Mouse (Mus musculus) liver, embryonic 14.5 days (tissue): ENCODE measurements around the gene Unk. TPM values are rescaled to one million over a fixed set of nuclear protein-coding genes. Genes with fewer than 3 reads are reported as not detected.

Source experiments
- ATAC-seq: fragments of 200-750 bp; cut with Nextera tagmentation; 2 replicates; pipeline ENCODE4 v1.8.0; 2017; ENCODE audit warnings: moderate number of reproducible peaks, mild to moderate bottlenecking, moderate library complexity; ENCODE audit not compliant: insufficient read depth
- DNase-seq, 3 experiments: peaks; one replicate each; pipeline ENCODE4 v3.0.0-alpha.2; 2012 to 2013; ENCODE audit warnings: low read depth in 3 of 3, low spot score in 3 of 3
- H3K27ac ChIP-seq: fragments of 300-500 bp; sonication (generic); 2 replicates; pipeline ENCODE4 v1.5.1; 2014; ENCODE audit warnings: moderate library complexity, mild to moderate bottlenecking, control low read depth, inconsistent platforms
- H3K27me3 ChIP-seq: fragments of 300-500 bp; sonication (generic); 2 replicates; pipeline ENCODE4 v1.6.1; 2014; ENCODE audit warnings: mild to moderate bottlenecking, low read length, moderate library complexity; ENCODE audit not compliant: control insufficient read depth, insufficient read depth
- H3K36me3 ChIP-seq: fragments of 300-500 bp; sonication (generic); replicated peaks from 2 replicates; pipeline ENCODE4 v1.6.1; 2014; ENCODE audit warnings: low read depth; ENCODE audit not compliant: control insufficient read depth, insufficient read depth
- H3K4me1 ChIP-seq, 2 experiments: fragments of 200-500 bp in 1 of 2; fragments of 300-500 bp in 1 of 2; sonication (generic) in 1 of 2; replicated peaks; 2 replicates each; pipeline ENCODE4 v1.6.1; 2012 to 2014; ENCODE audit warnings: antibody characterized with exemption in 1 of 2, inconsistent platforms in 1 of 2, low read length in 1 of 2; ENCODE audit not compliant: control insufficient read depth in 2 of 2, insufficient read depth in 2 of 2
- H3K4me2 ChIP-seq: fragments of 300-500 bp; sonication (generic); 2 replicates; pipeline ENCODE4 v1.6.1; 2014; ENCODE audit warnings: low read depth, mild to moderate bottlenecking, control low read depth, moderate library complexity
- H3K4me3 ChIP-seq, 2 experiments: fragments of 200-500 bp in 1 of 2; fragments of 300-500 bp in 1 of 2; sonication (generic) in 1 of 2; 2 replicates each; pipeline ENCODE4 v1.5.1; 2012 to 2014; ENCODE audit warnings: low read depth in 2 of 2, low read length in 2 of 2, mild to moderate bottlenecking in 2 of 2, control low read depth in 1 of 2, inconsistent platforms in 1 of 2, moderate library complexity in 1 of 2; ENCODE audit not compliant: insufficient read depth in 1 of 2
- H3K9ac ChIP-seq: fragments of 300-500 bp; sonication (generic); replicated peaks from 2 replicates; pipeline ENCODE4 v1.6.1; 2014; ENCODE audit warnings: mild to moderate bottlenecking, control low read depth, moderate library complexity
- H3K9me3 ChIP-seq: fragments of 300-500 bp; sonication (generic); 2 replicates; pipeline ENCODE4 v1.6.1; 2016; ENCODE audit warnings: low read length, mixed read lengths; ENCODE audit not compliant: control insufficient read depth
- CTCF ChIP-seq: IDR thresholded peaks from 2 replicates; pipeline ENCODE4 v1.5.1; 2016; ENCODE audit warnings: antibody characterized with exemption, low read depth, control low read depth
- EP300 ChIP-seq: IDR thresholded peaks from 2 replicates; pipeline ENCODE4 v1.6.1; 2016; ENCODE audit warnings: antibody characterized with exemption, low read depth
- WGBS: fragments of 180-500 bp; shearing (Covaris S2); extraction: QIAGEN DNeasy Blood & Tissue Kit; methylation state at CpG from one replicate; pipeline ENCODE4 v1.1.7; 2014; ENCODE audit not compliant: insufficient replicate concordance; 5-methylcytosine and 5-hydroxymethylcytosine counted together
- polyA plus RNA-seq, 2 experiments: library from polyadenylated mRNA; depleted of rRNA in 1 of 2; stranded (reverse) in 1 of 2; unstranded in 1 of 2; fragments of >200 nt; fragmentation: Nextera tagmentation in 1 of 2; extraction: Ambion mirVana in 1 of 2; gene quantifications; 2 replicates each; pipeline versions ENCODE4 v1.2.1 to v1.2.3; 2012 to 2014

Gene Unk
- polyA plus RNA-seq, 2 experiments = 6.4 to 12.1 TPM

- WGBS = 12% methylated on average over 7 of the region's 7 CpGs
- ATAC-seq = peak; percentile 49; the same call in 1 of the 2 replicates
- H3K9me3 ChIP-seq = no peaks in the 10 kb centered on the region
- DNase-seq = peak in 2 of 3 experiments; percentile 44 to 52
- peaks cover 33% of the 10 kb centered on the region in 2 experiments for H3K4me1 ChIP-seq
- H3K27ac ChIP-seq = peak overlapping the region; percentile 93
- H3K4me2 ChIP-seq = peak overlapping the region; percentile 95
- peak overlapping the region; percentile 55 to 75 for H3K4me3 ChIP-seq
- H3K27me3 ChIP-seq = no peaks in the 10 kb centered on the region
- no peak for TF ChIP-seq EP300
- TF ChIP-seq CTCF = no peak
- H3K36me3 ChIP-seq = peaks cover 31% of the 10 kb centered on the region
- peak overlapping the region; percentile 94 for H3K9ac ChIP-seq
These were observed 46.7 kb downstream of the Unk start for GRCm38 (mm10) chr11:116076836-116077235.

- H3K4me1 ChIP-seq = peaks cover 33% of the 10 kb centered on the region in 2 experiments
- H3K9ac ChIP-seq = peak within 1 kb of the TSS; percentile 94
- WGBS = 6% methylated on average over 22 of the region's 22 CpGs
- peaks cover 39% of the 10 kb centered on the region for H3K36me3 ChIP-seq
- H3K27ac ChIP-seq = peak within 1 kb of the TSS; percentile 93
- peak; percentile 88 for TF ChIP-seq CTCF
- no peak for TF ChIP-seq EP300
- peak within 1 kb of the TSS; percentile 95 for H3K4me2 ChIP-seq
- H3K4me3 ChIP-seq = peak within 1 kb of the TSS; percentile 55 to 75
- no peaks in the 10 kb centered on the region for H3K27me3 ChIP-seq
- ATAC-seq (peak; percentile 88), DNase-seq (peak; percentile 59 to 80 (median 73))
- no peaks in the 10 kb centered on the region for H3K9me3 ChIP-seq
These were observed 47.5 kb downstream of the Unk start, which contains the start of gene Unc13d for GRCm38 (mm10) chr11:116077446-116078204. TSS of gene Unc13d (minus strand) at chr11:116077961.

- TF ChIP-seq EP300 (no peak), CTCF (no peak)
- Histone ChIP-seq H3K27ac (peak overlapping the region; percentile 93), H3K4me1 (peaks cover 33% of the 10 kb centered on the region in 2 experiments), H3K9ac (peak overlapping the region; percentile 94), H3K9me3 (no peaks in the 10 kb centered on the region), H3K4me3 (peak overlapping the region; percentile 55 to 75), H3K4me2 (peak overlapping the region; percentile 95), H3K36me3 (peaks cover 43% of the 10 kb centered on the region), H3K27me3 (no peaks in the 10 kb centered on the region)
- peak; percentile 38 for ATAC-seq
- 2% methylated on average over 16 of the region's 16 CpGs for WGBS
- no peak for DNase-seq
These were observed 48.1 kb downstream of the Unk start for GRCm38 (mm10) chr11:116078221-116078620.

GRCm38 (mm10) chr11:116078676-116079320 lies 48.7 kb downstream of the Unk start:
- Histone ChIP-seq H3K27ac (peak overlapping the region; percentile 93), H3K4me3 (no peak overlapping the region), H3K27me3 (no peaks in the 10 kb centered on the region), H3K36me3 (peaks cover 48% of the 10 kb centered on the region), H3K4me1 (peaks cover 36% of the 10 kb centered on the region in 2 experiments), H3K4me2 (peak overlapping the region; percentile 95), H3K9me3 (no peaks in the 10 kb centered on the region), H3K9ac (peak overlapping the region; percentile 42)
- WGBS = 63% methylated on average over 10 of the region's 10 CpGs
- ATAC-seq (no peak), DNase-seq (no peak)
- no peak for TF ChIP-seq CTCF
- no peak for TF ChIP-seq EP300

- Histone ChIP-seq H3K4me1 (peaks cover 43% of the 10 kb centered on the region in 2 experiments), H3K9ac (no peak overlapping the region), H3K9me3 (no peaks in the 10 kb centered on the region), H3K4me2 (no peak overlapping the region), H3K36me3 (peaks cover 50% of the 10 kb centered on the region), H3K4me3 (no peak overlapping the region), H3K27me3 (no peaks in the 10 kb centered on the region), H3K27ac (peak overlapping the region; percentile 16; the same call in 1 of the 2 replicates)
- no peak for ATAC-seq
- no peak for TF ChIP-seq EP300
- no peak for TF ChIP-seq CTCF
- DNase-seq = no peak
- 58% methylated on average over 10 of the region's 10 CpGs for WGBS
These were observed 49.4 kb downstream of the Unk start for GRCm38 (mm10) chr11:116079511-116079910.
